Mouse (Mus musculus): Measurements from ENCODE around the gene Iqgap1. TPM values are rescaled to one million over a fixed set of nuclear protein-coding genes. Genes with fewer than 3 reads are reported as not detected.

Iqgap1 gene
- total and polyA plus RNA-seq, 2 experiments = 2.8 to 7.8 TPM

- H3K36me3 ChIP-seq (ENCODE audit: control insufficient read depth, insufficient read depth, low read length) = no peaks in the 10 kb centered on the region
- no peak overlapping the region for H3K9ac ChIP-seq (ENCODE audit: low read depth, low read length)
- no peaks in the 10 kb centered on the region for H3K27me3 ChIP-seq (ENCODE audit: control insufficient read depth, insufficient read depth, low read length)
- peaks cover 2% of the 10 kb centered on the region for H3K4me1 ChIP-seq (ENCODE audit: control insufficient read depth, insufficient read depth, low read length)
- 64% methylated on average over 6 of the region's 6 CpGs for WGBS
- no peak for DNase-seq (ENCODE audit: extremely low read depth, low read depth, low spot score)
- TF ChIP-seq POLR2A (IDR thresholded peaks at IDR 0.05; ENCODE audit: extremely low read depth, insufficient read depth, low read length) (no peak), CTCF (IDR thresholded peaks at IDR 0.05; ENCODE audit: low read depth, low read length) (no peak)
- H3K27ac ChIP-seq (replicated peaks; ENCODE audit: insufficient read depth, low read depth, low read length) = no peak overlapping the region
- H3K79me2 ChIP-seq (ENCODE audit: control insufficient read depth, insufficient read depth, low read length) = no peaks in the 10 kb centered on the region; the same call in 1 of the 2 replicates
- H3K4me3 ChIP-seq (ENCODE audit: insufficient read depth, low read depth, low read length) = no peak overlapping the region
Observed at GRCm38 (mm10) chr7:80786746-80787145, 39.0 kb downstream of the Iqgap1 start.

- no peak overlapping the region for H3K4me3 ChIP-seq (ENCODE audit: insufficient read depth, low read depth, low read length)
- no peak for DNase-seq (ENCODE audit: extremely low read depth, low read depth, low spot score)
- no peaks in the 10 kb centered on the region for H3K36me3 ChIP-seq (ENCODE audit: control insufficient read depth, insufficient read depth, low read length)
- TF ChIP-seq POLR2A (IDR thresholded peaks at IDR 0.05; ENCODE audit: extremely low read depth, insufficient read depth, low read length) = no peak
- no peak for TF ChIP-seq CTCF (IDR thresholded peaks at IDR 0.05; ENCODE audit: low read depth, low read length)
- no peaks in the 10 kb centered on the region; the same call in 1 of the 2 replicates for H3K79me2 ChIP-seq (ENCODE audit: control insufficient read depth, insufficient read depth, low read length)
- H3K27me3 ChIP-seq (ENCODE audit: control insufficient read depth, insufficient read depth, low read length) = no peaks in the 10 kb centered on the region
- no peak overlapping the region for H3K27ac ChIP-seq (replicated peaks; ENCODE audit: insufficient read depth, low read depth, low read length)
- no peak overlapping the region for H3K9ac ChIP-seq (ENCODE audit: low read depth, low read length)
- WGBS = 66% methylated on average over 5 of the region's 5 CpGs
- H3K4me1 ChIP-seq (ENCODE audit: control insufficient read depth, insufficient read depth, low read length) = no peaks in the 10 kb centered on the region; the same call in 1 of the 2 replicates
Observed at GRCm38 (mm10) chr7:80783841-80784240, 41.9 kb downstream of the Iqgap1 start.

- Histone ChIP-seq H3K27ac (replicated peaks; ENCODE audit: insufficient read depth, low read depth, low read length) (no peak overlapping the region), H3K4me1 (ENCODE audit: control insufficient read depth, insufficient read depth, low read length) (no peaks in the 10 kb centered on the region; the same call in 1 of the 2 replicates), H3K4me3 (ENCODE audit: insufficient read depth, low read depth, low read length) (no peak overlapping the region), H3K27me3 (ENCODE audit: control insufficient read depth, insufficient read depth, low read length) (no peaks in the 10 kb centered on the region), H3K36me3 (ENCODE audit: control insufficient read depth, insufficient read depth, low read length) (no peaks in the 10 kb centered on the region), H3K79me2 (ENCODE audit: control insufficient read depth, insufficient read depth, low read length) (no peaks in the 10 kb centered on the region; the same call in 1 of the 2 replicates), H3K9ac (ENCODE audit: low read depth, low read length) (no peak overlapping the region)
- WGBS = 68% methylated on average over 17 of the region's 17 CpGs
- TF ChIP-seq CTCF (IDR thresholded peaks at IDR 0.05; ENCODE audit: low read depth, low read length) = no peak
- TF ChIP-seq POLR2A (IDR thresholded peaks at IDR 0.05; ENCODE audit: extremely low read depth, insufficient read depth, low read length) = no peak
- no peak for DNase-seq (ENCODE audit: extremely low read depth, low read depth, low spot score)
Observed at GRCm38 (mm10) chr7:80782155-80783109, 43.3 kb downstream of the Iqgap1 start.

- H3K27me3 ChIP-seq (ENCODE audit: control insufficient read depth, insufficient read depth, low read length) = no peaks in the 10 kb centered on the region
- 74% methylated on average over 9 of the region's 9 CpGs for WGBS
- DNase-seq (ENCODE audit: extremely low read depth, low read depth, low spot score) = no peak
- TF ChIP-seq CTCF (IDR thresholded peaks at IDR 0.05; ENCODE audit: low read depth, low read length) (no peak), POLR2A (IDR thresholded peaks at IDR 0.05; ENCODE audit: extremely low read depth, insufficient read depth, low read length) (no peak)
- peak overlapping the region; percentile 20; the same call in 1 of the 2 replicates for H3K27ac ChIP-seq (replicated peaks; ENCODE audit: insufficient read depth, low read depth, low read length)
- H3K36me3 ChIP-seq (ENCODE audit: control insufficient read depth, insufficient read depth, low read length) = no peaks in the 10 kb centered on the region
- H3K79me2 ChIP-seq (ENCODE audit: control insufficient read depth, insufficient read depth, low read length) = no peaks in the 10 kb centered on the region; the same call in 1 of the 2 replicates
- no peaks in the 10 kb centered on the region; the same call in 1 of the 2 replicates for H3K4me1 ChIP-seq (ENCODE audit: control insufficient read depth, insufficient read depth, low read length)
- H3K4me3 ChIP-seq (ENCODE audit: insufficient read depth, low read depth, low read length) = no peak overlapping the region
- no peak overlapping the region for H3K9ac ChIP-seq (ENCODE audit: low read depth, low read length)
Observed at GRCm38 (mm10) chr7:80781444-80782120, 44.2 kb downstream of the Iqgap1 start.

- H3K4me1 ChIP-seq (ENCODE audit: control insufficient read depth, insufficient read depth, low read length) = no peaks in the 10 kb centered on the region; the same call in none of the 2 replicates
- TF ChIP-seq CTCF (IDR thresholded peaks at IDR 0.05; ENCODE audit: low read depth, low read length) = no peak
- TF ChIP-seq POLR2A (IDR thresholded peaks at IDR 0.05; ENCODE audit: extremely low read depth, insufficient read depth, low read length) = no peak
- peak; percentile 46 for DNase-seq (ENCODE audit: extremely low read depth, low read depth, low spot score)
- peak overlapping the region; percentile 10; the same call in 1 of the 2 replicates for H3K27ac ChIP-seq (replicated peaks; ENCODE audit: insufficient read depth, low read depth, low read length)
- H3K27me3 ChIP-seq (ENCODE audit: control insufficient read depth, insufficient read depth, low read length) = no peaks in the 10 kb centered on the region
- 86% methylated on average over 12 of the region's 12 CpGs for WGBS
- H3K4me3 ChIP-seq (ENCODE audit: insufficient read depth, low read depth, low read length) = no peak overlapping the region
- H3K9ac ChIP-seq (ENCODE audit: low read depth, low read length) = no peak overlapping the region
- H3K36me3 ChIP-seq (ENCODE audit: control insufficient read depth, insufficient read depth, low read length) = no peaks in the 10 kb centered on the region
- no peaks in the 10 kb centered on the region; the same call in 1 of the 2 replicates for H3K79me2 ChIP-seq (ENCODE audit: control insufficient read depth, insufficient read depth, low read length)
Observed at GRCm38 (mm10) chr7:80778958-80779669, 46.7 kb downstream of the Iqgap1 start.
